14 mouse cellular contexts compared by ENCODE assay signal in the genomic region with DNA sequence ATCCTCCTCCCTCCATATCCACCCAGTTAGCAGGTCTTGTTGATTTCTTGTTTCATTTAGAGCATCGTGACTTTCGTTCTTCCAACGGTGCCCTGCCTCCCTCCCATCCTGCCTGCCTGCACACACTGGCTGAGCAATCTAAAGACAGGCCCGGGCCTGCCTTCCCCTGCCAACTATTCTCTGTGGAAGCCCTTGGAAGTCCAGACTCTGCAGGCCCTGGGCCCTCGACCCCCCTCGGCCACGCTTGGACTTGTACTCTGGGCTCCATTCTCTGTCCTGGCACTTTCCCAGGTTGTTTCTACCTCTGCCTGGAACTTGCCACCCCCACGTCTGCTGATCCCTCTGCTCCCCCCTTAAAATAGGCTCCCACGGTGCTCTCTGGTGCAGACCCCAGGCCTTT. TPM values are rescaled to one million over a fixed set of nuclear protein-coding genes. Genes with fewer than 3 reads are reported as not detected.
DNase-seq lines count a peak whose midpoint lies in the region; ATAC-seq lines count a peak whose summit lies in the region.
"Had no signal": no experiment of that assay in that cellular context is flagged by ENCODE, and none has a peak within 500 bp of the region (broad histone marks: within the 10 kb centered on the region; RNA-seq: fewer than 3 reads in every experiment).

No protein-coding gene starts in this region.

- H3K36me3 ChIP-seq in heart, embryonic 10.5 days = 0 out of 2 replicates have a peak, but pooled peaks cover 7% of the 10 kb centered on the region
- H3K36me3 ChIP-seq in lung, embryonic 15.5 days = no peaks in the 10 kb centered on the region
- H3K36me3 ChIP-seq in embryonic facial prominence, embryonic 15.5 days = no peaks in the 10 kb centered on the region
- H3K36me3 ChIP-seq in limb, embryonic 12.5 days = no peaks in the 10 kb centered on the region

- peak overlapping the region; percentile 77 for H3K27ac ChIP-seq in heart, embryonic 10.5 days
- H3K27ac ChIP-seq in lung, embryonic 15.5 days = peak overlapping the region; percentile 11; the same call in 1 of the 2 replicates
- H3K27ac ChIP-seq in embryonic facial prominence, embryonic 15.5 days (replicated peaks) = 0 out of 2 replicates have a peak overlapping the region, but pooled peaks have one; percentile 0
- peak overlapping the region; percentile 47 for H3K27ac ChIP-seq in limb, embryonic 12.5 days

- H3K4me1 ChIP-seq in heart, embryonic 10.5 days = peaks cover 95% of the 10 kb centered on the region
- H3K4me1 ChIP-seq in lung, embryonic 15.5 days = peaks cover 89% of the 10 kb centered on the region
- H3K4me1 ChIP-seq in embryonic facial prominence, embryonic 15.5 days = peaks cover 84% of the 10 kb centered on the region
- H3K4me1 ChIP-seq in limb, embryonic 12.5 days (replicated peaks) = peaks cover 87% of the 10 kb centered on the region

- 78% methylated on average over 9 of the region's 9 CpGs for WGBS in heart, embryonic 10.5 days
- WGBS in lung, embryonic 15.5 days = 79% methylated on average over 9 of the region's 9 CpGs
- WGBS in embryonic facial prominence, embryonic 15.5 days = 52% methylated on average over 9 of the region's 9 CpGs
- WGBS in limb, embryonic 12.5 days = 79% methylated on average over 9 of the region's 9 CpGs

- H3K4me2 ChIP-seq in lung, embryonic 15.5 days = no peak overlapping the region
- H3K4me2 ChIP-seq in embryonic facial prominence, embryonic 15.5 days (replicated peaks) = no peak overlapping the region
- no peak overlapping the region for H3K4me2 ChIP-seq in limb, embryonic 12.5 days

- 0 out of 2 replicates have a peak overlapping the region, but pooled peaks have one; percentile 3 for H3K9ac ChIP-seq in lung, embryonic 15.5 days
- H3K9ac ChIP-seq in embryonic facial prominence, embryonic 15.5 days = no peak overlapping the region
- H3K9ac ChIP-seq in limb, embryonic 12.5 days (replicated peaks) = peak overlapping the region; percentile 24; the same call in 1 of the 2 replicates

- ATAC-seq in lung, embryonic 15.5 days (ENCODE audit: borderline replicate concordance, extremely low read depth, low FRiP score, low TSS enrichment) = no peak
- ATAC-seq in embryonic facial prominence, embryonic 15.5 days (ENCODE audit: insufficient number of reproducible peaks, low FRiP score, low TSS enrichment, low read depth) = no peak
- ATAC-seq in limb, embryonic 12.5 days (ENCODE audit: insufficient number of reproducible peaks, insufficient read depth, low FRiP score, low TSS enrichment, low read depth) = no peak

- H3K9me3 ChIP-seq in heart, embryonic 10.5 days = no peaks in the 10 kb centered on the region
- no peaks in the 10 kb centered on the region for H3K9me3 ChIP-seq in lung, embryonic 15.5 days
- no peaks in the 10 kb centered on the region for H3K9me3 ChIP-seq in embryonic facial prominence, embryonic 15.5 days (replicated peaks)
- no peaks in the 10 kb centered on the region for H3K9me3 ChIP-seq in limb, embryonic 12.5 days

- no peaks in the 10 kb centered on the region for H3K27me3 ChIP-seq in heart, embryonic 10.5 days (ENCODE audit: insufficient read depth, poor library complexity, severe bottlenecking)
- no peaks in the 10 kb centered on the region for H3K27me3 ChIP-seq in lung, embryonic 15.5 days
- H3K27me3 ChIP-seq in embryonic facial prominence, embryonic 15.5 days = no peaks in the 10 kb centered on the region
- H3K27me3 ChIP-seq in limb, embryonic 12.5 days = no peaks in the 10 kb centered on the region

- no peak for DNase-seq in heart, embryonic 10.5 days (ENCODE audit: low spot score)
- DNase-seq in heart, adult 8-10 months (ENCODE audit: low spot score) = no peak
- no peak for DNase-seq in lung, postnatal 25 days (ENCODE audit: low spot score)
- DNase-seq in adrenal gland, postnatal 14 days = no peak
- DNase-seq in right cerebral cortex, postnatal 14 days = no peak
- DNase-seq: right cerebral cortex, postnatal 25 days; thymus, adult 2 months had no signal

- no peak overlapping the region for H3K4me3 ChIP-seq in heart, embryonic 10.5 days
- no peak overlapping the region for H3K4me3 ChIP-seq in lung, embryonic 15.5 days
- no peak overlapping the region for H3K4me3 ChIP-seq in embryonic facial prominence, embryonic 15.5 days (replicated peaks)
- H3K4me3 ChIP-seq in limb, embryonic 12.5 days (replicated peaks) = no peak overlapping the region

RNA-seq across cellular contexts. Expression of gene Pxn, which starts 19.5 kb away (rescaled TPM):
- 30.3 and 31.9 TPM in 2 replicates for polyA plus RNA-seq in heart, embryonic 10.5 days (2016; fragmentation: Nextera tagmentation; extraction: Ambion mirVana)
- total RNA-seq in heart, adult 8-10 months (2022) = 10 to 100 TPM; 31.2 to 43.4 (median 34.1) TPM
- polyA plus RNA-seq in lung, embryonic 15.5 days (2015; fragmentation: Nextera tagmentation; extraction: Ambion mirVana) = 57.1 and 58.6 TPM in 2 replicates
- 51.5 and 52.8 TPM in 2 replicates for polyA plus RNA-seq in embryonic facial prominence, embryonic 15.5 days (2015; fragmentation: Nextera tagmentation; extraction: Ambion mirVana)
- polyA plus RNA-seq in limb, embryonic 12.5 days (2016; fragmentation: Nextera tagmentation; extraction: Ambion mirVana) = 40.3 and 47.1 TPM in 2 replicates
- 48.9 and 54.8 TPM in 2 replicates for total RNA-seq in adrenal gland, postnatal 14 days (2021)

RNA-seq across cellular contexts. Expression of gene Rplp0, which starts 33.3 kb away (rescaled TPM):
- polyA plus RNA-seq in heart, embryonic 10.5 days (2016; fragmentation: Nextera tagmentation; extraction: Ambion mirVana) = 1,223 and 1,345 TPM in 2 replicates
- total RNA-seq in heart, adult 8-10 months (2022) = 100 to 1,000 TPM; 591 to 710 (median 629) TPM
- polyA plus RNA-seq in lung, embryonic 15.5 days (2015; fragmentation: Nextera tagmentation; extraction: Ambion mirVana) = 1,589 and 1,600 TPM in 2 replicates
- 1,780 and 1,815 TPM in 2 replicates for polyA plus RNA-seq in embryonic facial prominence, embryonic 15.5 days (2015; fragmentation: Nextera tagmentation; extraction: Ambion mirVana)
- 1,237 and 1,243 TPM in 2 replicates for polyA plus RNA-seq in limb, embryonic 12.5 days (2016; fragmentation: Nextera tagmentation; extraction: Ambion mirVana)
- 786 and 963 TPM in 2 replicates for total RNA-seq in adrenal gland, postnatal 14 days (2021)

RNA-seq across cellular contexts. Expression of gene Gcn1l1, which starts 39.1 kb away (rescaled TPM):
- 47.8 and 49.8 TPM in 2 replicates for polyA plus RNA-seq in heart, embryonic 10.5 days (2016; fragmentation: Nextera tagmentation; extraction: Ambion mirVana)
- total RNA-seq in heart, adult 8-10 months (2022) = 10 to 100 TPM; 35.7 to 41.6 (median 39.3) TPM
- 35.6 and 40.0 TPM in 2 replicates for polyA plus RNA-seq in lung, embryonic 15.5 days (2015; fragmentation: Nextera tagmentation; extraction: Ambion mirVana)
- polyA plus RNA-seq in embryonic facial prominence, embryonic 15.5 days (2015; fragmentation: Nextera tagmentation; extraction: Ambion mirVana) = 36.2 and 36.4 TPM in 2 replicates
- 55.4 and 57.4 TPM in 2 replicates for polyA plus RNA-seq in limb, embryonic 12.5 days (2016; fragmentation: Nextera tagmentation; extraction: Ambion mirVana)
- 59.7 and 60.4 TPM in 2 replicates for total RNA-seq in adrenal gland, postnatal 14 days (2021)

RNA-seq across cellular contexts. Expression of gene Sirt4, which starts 41.4 kb away (rescaled TPM):
- 18.7 and 19.0 TPM in 2 replicates for polyA plus RNA-seq in heart, embryonic 10.5 days (2016; fragmentation: Nextera tagmentation; extraction: Ambion mirVana)
- total RNA-seq in heart, adult 8-10 months (2022) = 10 to 100 TPM; 17.9 to 21.4 (median 19.6) TPM
- polyA plus RNA-seq in lung, embryonic 15.5 days (2015; fragmentation: Nextera tagmentation; extraction: Ambion mirVana) = 27.2 and 30.4 TPM in 2 replicates
- 29.2 and 32.8 TPM in 2 replicates for polyA plus RNA-seq in embryonic facial prominence, embryonic 15.5 days (2015; fragmentation: Nextera tagmentation; extraction: Ambion mirVana)
- 21.9 and 24.9 TPM in 2 replicates for polyA plus RNA-seq in limb, embryonic 12.5 days (2016; fragmentation: Nextera tagmentation; extraction: Ambion mirVana)
- total RNA-seq in adrenal gland, postnatal 14 days (2021) = 18.1 and 23.5 TPM in 2 replicates

RNA-seq across cellular contexts. Expression of gene Pla2g1b, which starts 59.9 kb away (rescaled TPM):
- 0.48 and 1.4 TPM in 2 replicates for polyA plus RNA-seq in heart, embryonic 10.5 days (2016; fragmentation: Nextera tagmentation; extraction: Ambion mirVana)
- not detected for total RNA-seq in heart, adult 8-10 months (2022)
- polyA plus RNA-seq in lung, embryonic 15.5 days (2015; fragmentation: Nextera tagmentation; extraction: Ambion mirVana) = 4.7 and 7.0 TPM in 2 replicates
- not detected in 2 replicates for polyA plus RNA-seq in embryonic facial prominence, embryonic 15.5 days (2015; fragmentation: Nextera tagmentation; extraction: Ambion mirVana)
- not detected in 2 replicates for polyA plus RNA-seq in limb, embryonic 12.5 days (2016; fragmentation: Nextera tagmentation; extraction: Ambion mirVana)
- not detected in 2 replicates for total RNA-seq in adrenal gland, postnatal 14 days (2021)
- total RNA-seq: left cerebral cortex, postnatal 10 days had no signal
- polyA plus RNA-seq: brain, embryonic 14.5 days; frontal cortex, adult 2 months; neural tube, embryonic 11.5 days had no signal

Comparison
In these comparisons a context has a peak if more than half of its experiments do, and no peak if none do; other contexts are left out.
1. H3K27ac ChIP-seq: peak in every context shown above with its lines; median percentile 77 in heart, embryonic 10.5 days; 47 in limb, embryonic 12.5 days; 11 in lung, embryonic 15.5 days; 0 in embryonic facial prominence, embryonic 15.5 days.